ENCODE assay signal across 8 mouse cellular contexts in genomic region chr12:8351025-8351903, GRCm38 (mm10). TPM values are rescaled to one million over a fixed set of nuclear protein-coding genes. Genes with fewer than 3 reads are reported as not detected.
A peak's percentile ranks its signal among the peaks of the same experiment; 100 is the strongest.
DNase-seq lines count a peak whose midpoint lies in the region; ATAC-seq and TF ChIP-seq lines count a peak whose summit lies in the region.

No protein-coding gene starts in this region.

- no peak overlapping the region for H3K4me3 ChIP-seq in spleen, adult 2 months (ENCODE audit: extremely low read depth, insufficient read depth, insufficient read length)
- no peak overlapping the region for H3K4me3 ChIP-seq in heart, adult 2 months

- no peaks in the 10 kb centered on the region for H3K36me3 ChIP-seq in spleen, adult 2 months (ENCODE audit: control insufficient read depth, insufficient read depth, low read length)
- H3K36me3 ChIP-seq in heart, adult 2 months (ENCODE audit: control insufficient read depth, insufficient read depth, low read length): peaks cover 6% of the 10 kb centered on the region; the same call in 1 of the 2 replicates

- 15% methylated on average over 4 of the region's 4 CpGs for WGBS in spleen, adult 2 months
- WGBS in heart, adult 2 months: 22% methylated on average over 4 of the region's 4 CpGs

- no peak for TF ChIP-seq CTCF in spleen, adult 2 months (IDR thresholded peaks at IDR 0.05; ENCODE audit: extremely low read depth, insufficient read depth, insufficient read length, insufficient replicate concordance)
- TF ChIP-seq CTCF in heart, adult 2 months (IDR thresholded peaks at IDR 0.05): no peak

- H3K9ac ChIP-seq in heart, adult 2 months (ENCODE audit: low read depth, low read length): peak overlapping the region; percentile 47; the same call in 1 of the 2 replicates

- intact Hi-C loops in heart, adult 2 months (cut with DNase I): no loop called here

- H3K27ac ChIP-seq in spleen, adult 2 months (ENCODE audit: insufficient read depth, low read length): peak overlapping the region; percentile 90
- H3K27ac ChIP-seq in heart, adult 2 months: peak overlapping the region; percentile 73

- TF ChIP-seq EP300 in heart, adult 2 months (IDR thresholded peaks at IDR 0.05; ENCODE audit: insufficient read depth, low read depth, low read length): peak; percentile 52; the same call in 1 of the 2 replicates

- H3K79me2 ChIP-seq in heart, adult 2 months (replicated peaks; ENCODE audit: control insufficient read depth, insufficient read depth, low read length): no peaks in the 10 kb centered on the region

- DNase-seq in spleen, adult 2 months (ENCODE audit: low read depth in 1 of 2, low spot score in 2 of 2): peak in 1 of 2 experiments; percentile 76
- DNase-seq in spleen, adult 12 weeks (ENCODE audit: low spot score): no peak
- DNase-seq in heart, adult 2 months: peak; percentile 65 to 79
- peak; percentile 71 for DNase-seq in kidney, postnatal 10 days
- peak; percentile 69 to 78 for DNase-seq in natural killer cell, adult 2 months (ENCODE audit: low spot score in 2 of 2)
- DNase-seq in cerebellum, adult 8-10 months: no peak
- DNase-seq in neural tube, embryonic 10.5 days (ENCODE audit: extremely low spot score, low spot score): no peak

- no peaks in the 10 kb centered on the region for H3K27me3 ChIP-seq in spleen, adult 2 months (ENCODE audit: control insufficient read depth, insufficient read depth, low read length)
- no peaks in the 10 kb centered on the region for H3K27me3 ChIP-seq in heart, adult 2 months (ENCODE audit: control insufficient read depth, insufficient read depth, low read length)

- no peak for ATAC-seq in erythroblast, adult 5-6 weeks (replicated peaks; ENCODE audit: low FRiP score, poor library complexity, severe bottlenecking)

- no peak for TF ChIP-seq POLR2A in spleen, adult 2 months (IDR thresholded peaks at IDR 0.05; ENCODE audit: low read depth, low read length)
- TF ChIP-seq POLR2A in heart, adult 2 months (IDR thresholded peaks at IDR 0.05; ENCODE audit: insufficient read depth, low read depth, low read length): peak; percentile 27; the same call in 1 of the 2 replicates

- H3K4me1 ChIP-seq in spleen, adult 2 months (ENCODE audit: control insufficient read depth, insufficient read depth, insufficient read length): peaks cover 16% of the 10 kb centered on the region; the same call in 1 of the 2 replicates
- peaks cover 38% of the 10 kb centered on the region for H3K4me1 ChIP-seq in heart, adult 2 months (ENCODE audit: control insufficient read depth, insufficient read depth, low read length)

RNA-seq across cellular contexts. Expression of gene Hs1bp3, which starts 38.0 kb away (rescaled TPM):
- 10.9 and 11.1 TPM in 2 replicates for polyA plus RNA-seq in spleen, adult 2 months (2012; rRNA removed)
- total RNA-seq in heart, adult 2 months (2021): 10 to 100 TPM; 12.7 to 13.8 TPM
- polyA plus RNA-seq in heart, adult 2 months (2012; rRNA removed): 17.3 and 20.5 TPM in 2 replicates
- 1.5 TPM in 1 of 2 replicates, not detected in the other for total RNA-seq in erythroblast, adult 5-6 weeks (2015; ENCODE audit: low replicate concordance)
- 1.1 and 1.8 TPM in 2 replicates for total RNA-seq in erythroblast, adult 5-6 weeks (2017; ENCODE audit: low replicate concordance)

RNA-seq across cellular contexts. Expression of gene Gdf7, which starts 49.5 kb away (rescaled TPM):
- polyA plus RNA-seq in spleen, adult 2 months (2012; rRNA removed): 0.06 TPM in 1 of 2 replicates, not detected in the other
- total RNA-seq in heart, adult 2 months (2021): under 1 TPM; 0.41 to 0.84 TPM
- polyA plus RNA-seq in heart, adult 2 months (2012; rRNA removed): 0.82 and 0.96 TPM in 2 replicates
- total RNA-seq in erythroblast, adult 5-6 weeks (2015; ENCODE audit: low replicate concordance): not detected in 2 replicates
- not detected in 2 replicates for total RNA-seq in erythroblast, adult 5-6 weeks (2017; ENCODE audit: low replicate concordance)

Comparison
In these comparisons a context has a peak if more than half of its experiments do, and no peak if none do; other contexts are left out.
1. DNase-seq: peak in heart, adult 2 months (2 of 2), kidney, postnatal 10 days (single experiment) and natural killer cell, adult 2 months (2 of 2); none in spleen, adult 12 weeks (single experiment), cerebellum, adult 8-10 months (single experiment) and neural tube, embryonic 10.5 days (single experiment).
2. RNA of gene Hs1bp3, which starts 38.0 kb away (total RNA-seq): 12.7 to 13.8 TPM in heart, adult 2 months; 1.1 to 1.8 TPM in erythroblast, adult 5-6 weeks; every median in the first group is over 4 times any median in the second.